Mouse (Mus musculus) ES-Bruce4 (cell line): Measurements from ENCODE around the gene Vps33b. TPM values are rescaled to one million over a fixed set of nuclear protein-coding genes. Genes with fewer than 3 reads are reported as not detected.
"Not testable (repeated sequence)": the region's sequence is repeated elsewhere in the genome, so short reads cannot be mapped to it uniquely, and the experiment has no call there.

Source experiments
- H3K27ac ChIP-seq: 2 replicates; pipeline ENCODE4 v1.5.1; 2012; ENCODE audit warnings: low read length, inconsistent platforms; ENCODE audit not compliant: insufficient read depth
- H3K27me3 ChIP-seq: 2 replicates; pipeline ENCODE4 v1.6.1; 2012; ENCODE audit warnings: mild to moderate bottlenecking, low read length, inconsistent platforms; ENCODE audit not compliant: control insufficient read depth, poor library complexity, insufficient read depth, severe bottlenecking
- H3K36me3 ChIP-seq: 2 replicates; pipeline ENCODE4 v1.6.1; 2012; ENCODE audit warnings: inconsistent platforms, mild to moderate bottlenecking, low read length, moderate library complexity; ENCODE audit not compliant: control insufficient read depth, poor library complexity, insufficient read depth, severe bottlenecking
- H3K4me1 ChIP-seq: one replicate; pipeline ENCODE4 v1.8.1; 2011; ENCODE audit warnings: low read length; ENCODE audit not compliant: control insufficient read depth, insufficient read depth
- H3K4me3 ChIP-seq: 2 replicates; pipeline ENCODE4 v1.5.1; 2011; ENCODE audit warnings: low read depth, mild to moderate bottlenecking, low read length
- H3K9ac ChIP-seq: 2 replicates; pipeline ENCODE4 v1.6.1; 2012; ENCODE audit warnings: low read depth, mild to moderate bottlenecking, inconsistent platforms; ENCODE audit not compliant: poor library complexity, severe bottlenecking
- H3K9me3 ChIP-seq: replicated peaks from 2 replicates; pipeline ENCODE4 v1.6.1; 2012; ENCODE audit warnings: mild to moderate bottlenecking, low read length, inconsistent platforms; ENCODE audit not compliant: control insufficient read depth, poor library complexity, insufficient read depth, severe bottlenecking
- CTCF ChIP-seq: IDR thresholded peaks from one replicate; pipeline ENCODE4 v1.8.1; 2011; ENCODE audit warnings: low read depth, low read length
- EP300 ChIP-seq: IDR thresholded peaks from 2 replicates; pipeline ENCODE4 v1.6.1; 2011; ENCODE audit warnings: low read depth, low read length; ENCODE audit not compliant: insufficient read depth
- POLR2A ChIP-seq: IDR thresholded peaks from one replicate; pipeline ENCODE4 v1.8.1; 2011; ENCODE audit warnings: low read length; ENCODE audit not compliant: insufficient read depth
- polyA plus RNA-seq: library from polyadenylated mRNA; stranded (reverse); fragments of >200 nt; gene quantifications from 2 replicates; pipeline ENCODE4 v1.2.4, GENCODE M21; 2011; ENCODE audit warnings: low read depth; ENCODE audit not compliant: missing spikeins, insufficient read depth, insufficient read length

Gene Vps33b
- polyA plus RNA-seq, 1 experiment: 16.2 TPM

GRCm38 (mm10) chr7:80317439-80318115 is 48.1 kb downstream of the Vps33b start:
- no peak for TF ChIP-seq CTCF
- no peak for TF ChIP-seq EP300
- no peak for TF ChIP-seq POLR2A
- no peak overlapping the region for H3K4me3 ChIP-seq
- H3K4me1 ChIP-seq: no peaks in the 10 kb centered on the region
- no peak overlapping the region for H3K9ac ChIP-seq
- no peak overlapping the region for H3K27ac ChIP-seq
- H3K9me3 ChIP-seq: no peaks in the 10 kb centered on the region
- H3K27me3 ChIP-seq: no peaks in the 10 kb centered on the region
- peaks cover 39% of the 10 kb centered on the region for H3K36me3 ChIP-seq

GRCm38 (mm10) chr7:80318670-80319069 is 49.2 kb downstream of the Vps33b start:
- H3K36me3 ChIP-seq: peaks cover 28% of the 10 kb centered on the region
- H3K27me3 ChIP-seq: no peaks in the 10 kb centered on the region
- H3K4me1 ChIP-seq: no peaks in the 10 kb centered on the region
- H3K4me3 ChIP-seq: no peak overlapping the region
- no peaks in the 10 kb centered on the region for H3K9me3 ChIP-seq
- H3K9ac ChIP-seq: no peak overlapping the region
- 0 out of 2 replicates have a peak overlapping the region, but pooled peaks have one; percentile 39 for H3K27ac ChIP-seq
- no peak for TF ChIP-seq CTCF
- TF ChIP-seq EP300: no peak
- TF ChIP-seq POLR2A: no peak

GRCm38 (mm10) chr7:80319846-80320496 is 50.5 kb downstream of the Vps33b start:
- H3K9ac ChIP-seq: peak overlapping the region; percentile 11
- no peaks in the 10 kb centered on the region for H3K9me3 ChIP-seq
- TF ChIP-seq EP300: no peak
- TF ChIP-seq POLR2A: no peak
- TF ChIP-seq CTCF: no peak
- no peaks in the 10 kb centered on the region for H3K4me1 ChIP-seq
- H3K4me3 ChIP-seq: peak overlapping the region; percentile 43
- H3K36me3 ChIP-seq: peaks cover 19% of the 10 kb centered on the region
- H3K27ac ChIP-seq: peak overlapping the region; percentile 60
- no peaks in the 10 kb centered on the region for H3K27me3 ChIP-seq

GRCm38 (mm10) chr7:80323336-80323735 is 53.9 kb downstream of the Vps33b start:
- H3K4me1 ChIP-seq: peaks cover 2% of the 10 kb centered on the region
- TF ChIP-seq EP300 (no peak), POLR2A (no peak), CTCF (no peak)
- H3K27me3 ChIP-seq: no peaks in the 10 kb centered on the region
- peak overlapping the region; percentile 85 for H3K4me3 ChIP-seq
- H3K9me3 ChIP-seq: no peaks in the 10 kb centered on the region
- H3K27ac ChIP-seq: no peak overlapping the region
- H3K9ac ChIP-seq: peak overlapping the region; percentile 75
- peaks cover 3% of the 10 kb centered on the region; the same call in 1 of the 2 replicates for H3K36me3 ChIP-seq

GRCm38 (mm10) chr7:80324043-80324815 is 54.8 kb downstream of the Vps33b start, which contains the start of gene Rccd1:
Rccd1 (minus strand) TSS chr7:80324454.
- no peaks in the 10 kb centered on the region for H3K27me3 ChIP-seq
- peaks cover 2% of the 10 kb centered on the region for H3K4me1 ChIP-seq
- H3K36me3 ChIP-seq: no peaks in the 10 kb centered on the region
- H3K27ac ChIP-seq: peak within 1 kb of the TSS; percentile 54
- peak within 1 kb of the TSS; percentile 85 for H3K4me3 ChIP-seq
- H3K9me3 ChIP-seq: no peaks in the 10 kb centered on the region
- peak; percentile 19 for TF ChIP-seq POLR2A
- 0 out of 2 replicates have a peak, but pooled peaks have one; percentile 27 for TF ChIP-seq EP300
- TF ChIP-seq CTCF: no peak
- H3K9ac ChIP-seq: peak within 1 kb of the TSS; percentile 75

GRCm38 (mm10) chr7:80324816-80325119 is 55.3 kb downstream of the Vps33b start:
- H3K4me3 ChIP-seq, H3K27ac ChIP-seq, H3K36me3 ChIP-seq: not testable (repeated sequence)

More at GRCm38 (mm10) chr7:80324816-80325119, 55.3 kb downstream of the Vps33b start:
- not testable (repeated sequence) for H3K9me3 ChIP-seq, H3K4me1 ChIP-seq, H3K27me3 ChIP-seq
- 0 out of 2 replicates have a peak overlapping the region, but pooled peaks have one; percentile 75 for H3K9ac ChIP-seq
